Mouse (Mus musculus) embryo, embryonic 9.5 days (tissue): ENCODE results near the gene Flywch2.

Experiments
- DNase-seq: peaks from one replicate; pipeline ENCODE4 v3.0.0-alpha.2; 2017; ENCODE audit errors: extremely low spot score

The Flywch2 gene

DNA sequence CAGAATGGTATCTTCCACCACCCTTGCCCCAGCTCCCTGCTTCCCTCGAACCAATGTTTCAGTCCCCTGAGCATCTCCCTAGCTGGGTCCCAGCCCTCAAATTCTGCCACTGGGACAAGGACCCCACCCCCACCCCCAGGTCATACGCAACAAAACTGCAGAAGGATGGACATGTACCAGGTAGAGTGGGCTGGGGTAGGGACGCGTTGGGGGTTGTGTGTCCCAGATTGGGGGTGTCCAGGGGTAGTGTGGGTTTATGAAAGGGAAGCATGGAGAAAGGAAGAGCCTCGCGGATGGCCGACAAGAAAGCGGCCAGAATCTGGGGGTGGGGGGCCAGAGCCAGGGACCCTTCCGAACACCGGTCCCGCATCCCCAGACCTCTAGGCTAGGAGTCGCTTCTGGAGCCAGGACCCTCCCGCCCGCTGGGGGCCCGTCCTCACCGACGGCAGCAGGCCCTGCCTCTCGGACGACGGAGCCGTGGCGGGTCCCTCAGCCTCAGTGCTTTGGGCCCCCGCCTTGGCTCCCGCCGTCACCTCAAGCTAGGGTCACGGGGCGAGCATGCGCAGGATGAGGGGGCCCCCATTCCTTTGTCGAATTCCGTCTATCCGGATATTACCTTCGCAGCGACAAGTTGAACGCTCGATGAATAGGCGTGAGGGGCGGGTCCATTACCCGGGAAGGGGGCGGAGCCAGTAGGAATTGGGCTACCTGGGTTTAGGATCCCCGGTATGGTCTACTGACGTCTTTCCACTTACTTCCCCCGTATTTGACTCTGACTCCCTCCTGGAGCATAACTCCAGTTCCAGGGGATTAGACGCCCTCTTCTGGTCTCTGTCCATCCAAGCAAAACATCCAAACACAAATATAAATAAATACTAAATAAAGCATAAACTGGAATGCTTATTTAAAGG, at the start of gene Flywch2:
Gene Flywch2, minus strand, starts transcription at position 521 of the 911 bp plus-strand sequence.
- DNase-seq: peak; percentile 80

DNA sequence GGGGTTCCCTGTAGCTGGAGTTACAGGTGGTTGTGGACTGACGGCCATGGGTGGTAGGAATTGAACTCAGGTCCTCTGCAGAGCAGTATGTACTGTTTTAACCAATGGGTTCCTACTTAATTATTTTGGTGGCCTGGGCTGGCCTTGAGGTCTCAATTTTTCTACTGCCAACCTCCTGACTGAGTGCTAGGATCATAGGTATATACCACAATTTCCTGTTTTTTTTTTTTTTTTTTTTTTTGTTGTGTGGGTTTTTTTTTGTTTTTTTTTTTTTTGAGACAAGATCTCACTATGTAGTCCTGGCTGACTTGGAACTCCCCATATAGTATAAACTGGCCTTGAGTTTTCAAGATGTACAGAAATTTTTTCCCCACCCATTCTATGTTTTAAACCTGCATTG, 45.3 kb upstream of the Flywch2 start:
- DNase-seq: no peak

DNA sequence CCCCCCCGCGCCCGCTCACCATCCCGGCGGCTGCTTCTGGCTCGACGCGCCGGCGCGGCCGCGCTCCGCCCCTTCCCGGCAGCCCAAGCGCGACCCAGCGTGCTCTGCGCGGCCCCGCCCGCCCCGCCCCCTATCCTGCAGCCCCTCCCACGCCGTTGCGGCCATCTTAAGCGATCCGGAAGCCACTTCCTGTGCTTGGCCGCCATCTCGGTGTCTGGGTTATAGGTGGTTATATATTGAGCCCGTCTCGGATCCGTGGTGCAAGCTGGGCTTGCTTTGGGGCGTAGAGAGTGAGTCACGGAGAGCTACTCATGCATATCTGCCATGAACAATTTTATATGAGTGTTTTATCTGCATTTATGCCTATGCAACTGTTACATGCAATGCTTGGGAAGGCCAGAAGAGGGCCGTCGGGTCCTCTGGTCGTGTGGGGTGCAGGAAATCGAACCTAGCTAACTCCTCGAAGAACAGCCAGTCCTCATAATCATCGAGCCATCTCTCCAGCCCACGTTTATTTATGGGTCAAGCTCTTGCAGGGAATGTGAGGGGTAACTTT, 43.3 kb upstream of the Flywch2 start, which contains the start of gene Elob:
Gene Elob, minus strand, starts transcription at position 73 of the 556 bp plus-strand sequence.
- DNase-seq: peak; percentile 93

DNA sequence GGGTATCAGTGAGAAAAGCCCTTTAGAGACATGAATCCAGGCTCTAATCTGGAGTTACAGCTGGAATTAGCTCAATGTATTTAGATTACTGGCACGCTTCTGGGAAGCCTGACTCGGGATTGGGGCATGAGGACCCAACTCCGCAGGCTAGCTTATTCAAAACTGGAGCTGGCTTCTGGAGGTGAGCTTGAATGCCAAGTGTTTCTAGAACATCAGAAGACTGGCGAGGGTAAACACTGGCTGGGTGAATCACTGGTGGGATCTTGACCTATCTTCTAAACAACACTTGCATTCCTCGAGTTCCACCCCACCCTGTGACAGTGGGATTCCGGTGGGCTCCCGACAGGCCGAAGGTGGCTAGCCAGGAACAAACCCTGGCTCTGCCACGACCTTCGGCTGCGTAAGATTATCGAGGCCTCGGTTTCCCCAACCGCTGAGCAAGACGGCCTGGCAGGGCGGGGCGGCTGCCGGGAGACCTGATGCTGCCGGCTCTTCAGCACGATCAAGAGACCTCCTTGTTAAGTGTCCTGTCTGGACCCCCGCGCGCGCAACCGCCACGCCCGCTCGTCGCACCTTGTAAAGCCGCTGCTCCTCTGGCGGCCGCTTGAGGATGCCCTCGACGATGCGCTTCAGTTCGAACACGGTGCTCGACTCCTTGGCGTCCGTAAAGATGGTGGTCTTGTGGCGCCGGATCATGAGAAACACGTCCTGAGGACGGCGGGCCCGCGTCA, 42.6 kb upstream of the Flywch2 start:
- no peak for DNase-seq

DNA sequence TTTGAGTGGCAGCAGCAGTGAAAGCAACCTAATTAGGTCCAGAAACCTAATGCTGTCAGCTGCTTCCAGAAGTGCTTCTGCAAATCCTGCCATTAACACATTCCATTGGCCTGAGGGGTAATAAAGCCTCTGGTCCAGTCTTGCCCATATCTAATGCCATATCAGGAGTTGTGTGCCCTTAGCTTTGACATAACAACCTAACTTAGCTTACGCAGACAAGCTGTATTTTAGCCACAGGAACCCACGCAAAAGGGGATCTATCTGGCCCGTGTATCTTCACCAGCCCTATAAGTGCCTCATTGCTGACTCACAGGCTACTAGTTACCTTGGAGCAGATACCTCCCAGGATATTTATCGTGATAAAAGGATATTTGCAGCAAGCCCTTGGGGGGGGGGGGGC, 39.7 kb upstream of the Flywch2 start:
- no peak for DNase-seq

DNA sequence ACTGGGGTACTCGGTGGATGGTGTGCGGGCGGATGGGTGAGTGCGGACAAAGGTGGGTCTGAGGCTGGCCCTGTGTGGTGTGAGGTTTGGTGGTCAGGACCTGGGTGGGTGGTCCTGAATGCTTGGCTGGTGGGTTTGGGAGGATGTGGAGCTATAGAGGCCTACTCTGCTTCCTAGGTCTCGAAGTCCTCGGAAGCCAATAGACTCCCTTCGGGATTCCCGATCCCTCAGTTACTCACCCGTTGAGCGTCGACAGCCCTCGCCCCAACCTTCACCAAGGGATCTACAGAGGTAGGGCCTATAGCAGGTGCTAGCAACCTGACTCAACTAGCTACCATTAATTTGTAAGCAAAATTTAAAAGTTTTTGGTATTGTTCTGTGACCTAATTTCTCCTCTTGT, 37.7 kb upstream of the Flywch2 start:
- DNase-seq: no peak

DNA sequence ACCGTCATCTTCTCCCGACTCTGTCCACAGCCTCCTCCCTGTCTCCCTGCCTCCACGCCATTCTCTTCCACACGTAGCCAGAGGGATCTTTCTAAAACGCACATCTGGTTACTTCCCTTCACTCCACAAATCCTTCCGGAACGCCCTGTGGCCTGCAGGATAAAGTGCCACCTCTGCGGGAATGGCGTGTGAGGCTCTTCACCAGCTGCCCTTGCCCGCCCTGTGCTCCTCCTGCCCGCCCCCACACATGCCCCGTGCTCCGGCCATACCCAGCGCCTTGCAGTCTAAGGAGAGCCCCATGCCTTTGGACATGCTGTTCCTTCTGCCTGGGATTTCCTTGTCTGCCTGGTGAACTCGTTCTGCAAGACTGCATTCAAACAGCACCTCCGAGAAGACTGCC, 37.1 kb upstream of the Flywch2 start:
- DNase-seq: no peak

DNA sequence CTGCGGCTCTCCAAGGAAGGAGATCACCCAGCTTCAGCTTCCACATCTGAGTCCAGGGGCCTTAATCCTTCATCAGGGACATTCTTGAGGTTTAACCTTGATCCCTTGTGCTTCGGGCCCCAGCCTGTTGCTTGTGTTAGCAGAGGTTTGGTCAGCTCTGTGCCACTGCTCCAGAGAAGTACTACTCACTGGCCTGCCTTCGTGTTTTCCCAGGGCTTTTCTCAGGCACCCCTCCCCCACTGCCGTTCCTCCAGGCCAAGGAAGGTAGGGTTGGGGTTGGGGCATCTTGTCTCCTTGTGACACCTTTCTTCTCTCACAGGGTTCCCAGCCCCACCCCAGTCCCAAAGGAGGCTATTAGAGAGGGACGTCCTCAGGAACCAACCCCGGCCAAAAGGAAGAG, 36.2 kb upstream of the Flywch2 start:
- DNase-seq: no peak

DNA sequence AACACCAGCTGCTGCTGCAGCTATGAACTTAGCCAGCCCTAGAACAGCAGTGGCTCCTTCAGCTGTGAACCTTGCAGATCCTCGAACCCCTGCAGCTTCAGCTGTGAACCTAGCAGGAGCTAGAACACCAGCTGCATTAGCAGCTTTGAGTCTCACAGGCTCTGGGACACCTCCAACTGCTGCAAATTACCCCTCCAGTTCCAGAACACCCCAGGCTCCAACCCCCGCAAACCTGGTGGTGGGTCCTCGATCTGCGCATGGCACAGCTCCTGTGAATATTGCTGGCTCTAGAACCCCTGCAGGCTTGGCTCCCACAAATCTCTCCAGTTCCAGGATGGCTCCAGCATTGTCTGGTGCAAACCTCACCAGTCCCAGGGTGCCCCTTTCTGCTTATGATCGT, 34.9 kb upstream of the Flywch2 start:
- no peak for DNase-seq

DNA sequence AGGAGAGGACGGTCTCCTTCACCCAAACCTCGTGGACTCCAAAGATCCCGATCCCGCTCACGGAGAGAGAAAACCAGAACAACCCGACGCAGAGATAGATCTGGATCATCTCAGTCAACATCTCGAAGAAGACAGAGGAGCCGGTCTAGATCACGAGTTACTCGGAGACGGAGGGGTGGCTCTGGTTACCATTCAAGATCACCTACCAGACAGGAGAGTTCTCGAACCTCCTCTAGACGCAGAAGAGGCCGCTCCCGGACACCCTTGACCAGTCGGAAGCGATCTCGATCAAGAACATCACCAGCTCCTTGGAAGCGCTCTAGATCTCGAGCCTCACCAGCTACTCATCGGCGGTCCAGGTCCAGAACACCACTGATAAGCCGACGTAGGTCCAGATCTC, 33.4 kb upstream of the Flywch2 start:
- DNase-seq: no peak

DNA sequence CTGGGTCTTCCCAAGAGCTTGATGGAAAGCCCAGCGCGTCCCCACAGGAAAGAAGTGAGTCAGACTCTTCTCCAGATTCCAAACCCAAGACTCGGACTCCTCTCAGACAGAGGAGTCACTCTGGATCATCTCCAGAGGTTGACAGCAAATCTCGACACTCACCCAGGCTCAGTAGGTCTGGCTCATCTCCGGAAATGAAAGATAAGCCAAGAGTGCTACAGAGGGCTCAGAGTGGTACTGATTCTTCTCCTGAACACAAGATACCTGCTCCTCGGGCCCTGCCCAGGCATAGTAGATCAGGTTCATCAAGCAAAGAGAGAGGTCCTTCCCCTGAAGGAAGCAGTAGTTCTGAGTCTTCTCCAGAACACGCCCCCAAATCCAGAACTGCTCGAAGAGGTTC, 32.7 kb upstream of the Flywch2 start:
- DNase-seq: no peak

DNA sequence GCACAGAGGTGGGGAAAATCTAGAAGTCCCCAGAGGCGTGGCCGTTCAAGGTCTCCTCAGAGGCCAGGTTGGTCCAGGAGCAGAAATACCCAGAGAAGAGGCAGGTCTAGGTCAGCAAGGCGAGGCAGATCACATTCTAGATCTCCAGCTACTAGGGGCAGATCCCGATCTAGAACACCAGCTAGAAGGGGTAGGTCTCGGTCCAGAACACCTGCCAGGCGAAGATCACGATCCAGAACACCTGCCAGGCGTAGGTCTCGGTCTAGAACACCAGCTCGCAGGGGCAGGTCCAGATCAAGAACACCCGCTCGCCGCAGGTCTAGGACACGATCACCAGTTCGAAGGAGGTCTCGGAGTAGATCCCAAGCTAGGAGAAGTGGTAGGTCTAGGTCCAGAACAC, 29.8 kb upstream of the Flywch2 start:
- DNase-seq: no peak

DNA sequence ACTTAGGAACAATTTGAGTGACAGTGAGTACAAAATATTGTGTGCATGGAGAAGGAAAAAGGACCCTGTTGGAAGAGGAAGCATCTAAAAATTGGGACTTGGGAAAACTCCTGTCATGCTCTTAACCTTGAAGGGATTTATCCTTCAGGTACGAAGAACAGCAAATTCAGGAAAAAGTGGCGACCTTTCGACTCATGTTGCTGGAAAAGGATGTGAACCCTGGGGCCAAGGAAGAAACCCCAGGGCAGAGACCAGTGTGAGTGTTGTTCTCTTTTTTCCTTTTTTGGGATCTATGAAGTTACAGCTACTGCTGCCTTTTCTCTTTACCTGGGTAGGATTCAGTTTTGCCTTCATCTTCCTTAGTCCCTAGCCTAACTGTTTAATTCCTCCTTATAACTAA, 22.0 kb upstream of the Flywch2 start:
- no peak for DNase-seq

DNA sequence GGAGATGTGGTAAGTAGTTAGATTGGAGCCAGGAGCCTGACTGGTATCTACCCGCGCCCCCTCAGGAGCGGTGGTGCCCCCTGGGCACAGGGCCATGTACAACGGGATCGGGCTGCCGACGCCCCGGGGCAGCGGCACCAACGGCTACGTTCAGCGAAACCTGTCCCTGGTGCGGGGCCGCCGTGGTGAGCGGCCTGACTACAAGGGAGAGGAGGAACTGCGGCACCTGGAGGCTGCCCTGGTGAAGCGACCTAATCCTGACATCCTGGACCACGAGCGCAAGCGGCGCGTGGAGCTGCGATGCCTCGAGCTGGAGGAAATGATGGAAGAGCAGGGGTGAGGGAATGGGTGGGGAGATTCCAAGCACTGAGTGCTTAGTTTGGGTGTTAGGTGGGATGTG, 21.0 kb upstream of the Flywch2 start:
- DNase-seq: no peak

DNA sequence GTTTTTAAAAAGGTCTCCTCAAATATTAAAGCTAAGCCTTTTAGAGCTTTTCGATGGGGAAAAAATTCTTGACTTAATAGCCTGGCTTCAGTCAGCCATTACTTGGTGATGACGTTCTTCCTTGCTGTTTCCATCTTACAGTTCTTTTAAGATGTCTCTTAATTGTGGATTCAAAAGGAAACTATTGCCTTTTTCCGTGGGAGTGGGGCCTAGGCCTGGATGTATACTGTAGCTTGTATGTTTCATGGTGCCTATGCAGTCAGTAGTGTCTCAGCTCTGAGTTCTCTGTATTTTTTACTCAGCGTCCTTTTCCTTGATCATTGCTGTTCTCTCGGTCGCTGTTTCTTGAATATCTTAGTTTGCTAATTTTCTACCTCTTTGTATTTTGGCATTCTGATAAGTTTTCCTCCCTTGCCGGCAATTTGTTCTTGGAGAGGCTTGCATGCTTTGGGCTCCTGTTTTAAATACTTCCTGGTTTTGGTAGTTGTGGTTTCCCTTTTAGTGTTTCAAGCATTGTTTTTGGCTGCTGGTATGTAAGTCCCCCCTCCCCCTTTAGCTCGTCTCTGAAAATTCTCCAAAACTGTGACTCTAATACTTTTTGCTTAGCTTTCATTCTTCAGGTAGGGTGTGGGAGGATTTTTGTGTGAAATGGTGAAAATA, 18.7 kb upstream of the Flywch2 start:
- no peak for DNase-seq

DNA sequence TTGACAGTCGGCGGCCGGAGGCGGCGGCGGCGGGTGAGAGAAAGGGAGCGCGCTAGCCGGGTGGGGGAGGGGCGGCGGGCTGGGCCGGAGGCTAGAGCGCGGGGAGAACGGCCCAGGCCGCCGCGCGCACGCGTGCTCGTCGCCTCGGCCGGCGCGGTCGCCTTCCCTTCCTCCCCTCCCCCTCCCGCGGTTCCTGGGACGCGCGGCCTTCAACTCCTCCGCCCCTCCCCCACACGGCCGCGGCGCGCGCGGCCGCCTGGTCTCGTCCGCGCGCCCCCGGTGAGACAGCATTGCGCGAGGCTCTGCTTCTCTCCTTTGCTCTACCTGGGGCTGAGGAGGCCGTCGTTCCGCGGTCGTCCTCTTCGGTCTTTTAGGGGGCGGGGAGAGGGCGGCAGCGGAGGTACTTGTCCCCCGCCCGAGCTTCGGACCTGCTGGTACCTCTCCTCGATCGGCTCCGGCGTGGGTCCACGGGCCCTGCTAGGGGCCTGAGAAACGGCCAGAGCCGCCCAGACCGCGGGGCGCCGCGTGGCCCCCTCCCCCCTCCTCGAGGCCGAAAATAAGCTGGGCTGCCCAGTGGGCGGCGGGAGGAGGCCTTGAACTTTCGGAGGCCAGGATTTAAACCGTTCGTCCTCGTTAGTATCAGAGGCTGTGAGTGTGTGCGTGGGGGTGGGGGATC, 17.6 kb upstream of the Flywch2 start:
- DNase-seq: peak; percentile 89

DNA sequence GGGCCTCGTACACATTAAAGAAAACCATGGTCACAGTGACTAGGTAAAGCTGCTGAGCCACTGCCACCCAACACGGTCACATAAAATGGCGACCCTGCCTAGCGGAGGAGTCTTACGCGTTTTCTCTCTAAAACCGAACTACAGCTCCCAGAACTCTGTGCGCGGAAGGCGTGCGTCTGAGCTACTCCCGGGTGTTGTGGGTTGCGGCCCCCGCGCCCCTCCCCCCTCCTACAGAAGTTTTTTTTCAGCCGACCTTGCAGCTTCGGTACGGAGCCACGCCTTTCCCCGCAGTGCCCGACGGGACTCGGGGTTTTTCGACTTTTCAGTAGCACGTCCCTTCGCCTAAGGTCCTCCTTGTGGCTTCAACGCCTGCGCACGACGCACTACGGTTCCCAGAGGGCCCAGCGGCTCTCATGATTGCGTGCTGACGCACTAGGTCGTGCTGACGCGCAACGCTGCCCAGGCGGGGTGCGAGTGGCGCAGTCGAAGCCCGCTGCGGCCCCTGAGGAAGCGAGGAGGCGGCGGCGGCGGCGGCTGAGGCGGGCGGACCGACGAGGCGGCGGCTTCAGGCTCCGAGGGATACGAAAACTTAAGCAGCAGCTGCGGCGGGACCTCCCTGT, 17.0 kb upstream of the Flywch2 start:
- peak; percentile 96 for DNase-seq

DNA sequence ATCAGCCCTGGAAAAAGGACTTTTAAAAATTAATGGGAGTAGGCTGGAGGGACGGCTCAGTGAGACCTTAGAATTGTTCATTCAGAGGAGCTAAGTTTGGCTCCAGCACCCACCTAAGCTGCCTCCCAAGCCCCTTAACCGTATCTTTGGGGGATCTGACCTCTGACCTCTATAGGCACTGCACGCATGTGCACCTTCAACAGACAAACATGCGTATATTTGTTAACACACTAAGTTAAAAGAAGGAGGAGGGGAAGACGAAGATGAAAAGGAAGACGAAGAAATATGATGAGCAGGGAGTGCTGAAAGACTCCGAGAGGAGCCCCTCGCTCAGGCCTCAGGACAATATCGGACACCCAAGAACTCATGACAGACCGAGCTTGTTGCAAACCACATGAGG, 15.7 kb upstream of the Flywch2 start:
- no peak for DNase-seq

DNA sequence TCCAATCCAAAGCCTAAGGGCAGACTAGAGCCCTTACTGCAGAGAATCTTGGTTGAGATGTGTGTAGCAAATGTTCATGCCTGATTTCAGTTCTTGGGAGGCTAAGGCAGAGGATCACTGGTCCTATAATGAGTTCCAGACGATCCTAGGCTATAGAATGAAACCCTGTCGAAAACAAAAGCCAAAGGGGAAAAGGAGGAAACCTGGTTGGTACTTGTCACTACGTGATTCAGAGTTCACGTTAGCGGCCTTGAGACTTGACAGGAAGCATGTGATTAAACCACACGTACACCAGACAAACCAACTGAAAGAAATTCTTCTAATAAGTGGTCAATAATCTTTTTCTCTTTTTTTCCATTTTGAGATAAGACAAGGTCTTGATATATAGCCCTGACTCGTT, 11.4 kb upstream of the Flywch2 start:
- DNase-seq: no peak

DNA sequence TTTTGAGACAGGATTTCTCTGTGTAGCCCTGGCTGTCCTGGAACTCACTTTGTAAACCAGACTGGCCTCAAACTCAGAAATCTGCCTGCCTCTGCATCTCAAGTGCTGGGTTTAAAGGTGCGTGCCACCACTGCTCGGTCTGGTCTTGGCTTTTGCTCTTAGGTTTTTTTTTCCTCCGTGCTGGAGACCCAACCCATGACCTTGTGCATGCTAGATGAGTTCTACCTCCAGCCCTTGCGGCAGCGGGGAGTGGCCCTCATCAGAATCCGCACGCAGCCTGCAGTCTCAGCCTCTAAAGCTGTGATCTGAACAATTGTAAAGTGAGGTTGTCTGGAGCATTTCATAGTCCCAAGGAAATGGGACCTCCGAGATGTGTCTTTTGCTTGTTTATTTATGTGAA, 9.4 kb upstream of the Flywch2 start:
- DNase-seq: no peak

DNA sequence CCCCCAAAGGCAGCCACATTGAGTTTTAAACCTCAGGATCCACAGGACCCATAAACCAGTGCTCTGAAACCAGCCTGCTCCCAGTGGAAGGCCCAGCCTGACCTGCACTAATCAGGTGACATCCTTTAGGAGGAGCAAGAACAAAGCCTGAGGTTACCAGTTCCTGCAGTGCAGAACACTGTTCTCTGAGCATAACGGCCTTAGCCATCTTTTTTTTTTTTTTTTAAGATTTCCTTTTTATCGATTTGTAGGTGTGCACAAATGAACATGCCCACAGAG, 5.1 kb upstream of the Flywch2 start:
- no peak for DNase-seq
